Mouse (Mus musculus) embryonic facial prominence, embryonic 14.5 days (tissue): ENCODE measurements around the gene Nelfb. TPM values are rescaled to one million over a fixed set of nuclear protein-coding genes. Genes with fewer than 3 reads are reported as not detected.

ENCODE experiments used
- ATAC-seq: fragments of 200-750 bp; cut with Nextera tagmentation; 2 replicates; pipeline ENCODE4 v1.8.0; 2017; ENCODE audit warnings: low read depth, moderate number of reproducible peaks, moderate TSS enrichment
- DNase-seq: peaks from one replicate; pipeline ENCODE4 v3.0.0-alpha.2; 2015; ENCODE audit warnings: low spot score
- H3K27ac ChIP-seq: fragments of 300-500 bp; sonication (generic); replicated peaks from 2 replicates; pipeline ENCODE4 v1.5.1; 2014; ENCODE audit warnings: low read depth, mild to moderate bottlenecking, low read length, moderate library complexity
- H3K27me3 ChIP-seq: fragments of 300-500 bp; sonication (generic); replicated peaks from 2 replicates; pipeline ENCODE4 v1.6.1; 2014; ENCODE audit warnings: low read length; ENCODE audit not compliant: control insufficient read depth, insufficient read depth
- H3K36me3 ChIP-seq: fragments of 300-500 bp; sonication (generic); 2 replicates; pipeline ENCODE4 v1.6.1; 2014; ENCODE audit warnings: low read length, mixed read lengths; ENCODE audit not compliant: control insufficient read depth, insufficient read depth
- H3K4me1 ChIP-seq: fragments of 300-500 bp; sonication (generic); 2 replicates; pipeline ENCODE4 v1.6.1; 2014; ENCODE audit warnings: antibody characterized with exemption, low read length; ENCODE audit not compliant: control insufficient read depth, insufficient read depth
- H3K4me2 ChIP-seq: fragments of 300-500 bp; sonication (generic); 2 replicates; pipeline ENCODE4 v1.6.1; 2014; ENCODE audit warnings: low read depth, mild to moderate bottlenecking, low read length, moderate library complexity, mixed read lengths
- H3K4me3 ChIP-seq: fragments of 300-500 bp; sonication (generic); 2 replicates; pipeline ENCODE4 v1.5.1; 2014; ENCODE audit warnings: low read depth, mild to moderate bottlenecking, low read length
- H3K9ac ChIP-seq: fragments of 300-500 bp; sonication (generic); 2 replicates; pipeline ENCODE4 v1.6.1; 2014; ENCODE audit warnings: low read depth, mild to moderate bottlenecking, low read length, moderate library complexity, mixed read lengths
- H3K9me3 ChIP-seq: fragments of 300-500 bp; sonication (generic); 2 replicates; pipeline ENCODE4 v1.6.1; 2016; ENCODE audit warnings: low read length; ENCODE audit not compliant: control insufficient read depth
- whole genome bisulfite sequencing: fragments of 180-500 bp; shearing (Covaris S2); extraction: QIAGEN DNeasy Blood & Tissue Kit; methylation state at CpG from one replicate; pipeline ENCODE4 v1.1.7; 2014; 5-methylcytosine and 5-hydroxymethylcytosine counted together
- polyA plus RNA-seq: library from polyadenylated mRNA; unstranded; fragments of >200 nt; fragmentation: Nextera tagmentation; extraction: Ambion mirVana; gene quantifications from 2 replicates; pipeline ENCODE4 v1.2.1, GENCODE M21; 2014

Nelfb gene
- polyA plus RNA-seq, 1 experiment from 2014 or later, result 76.8 TPM

DNA sequence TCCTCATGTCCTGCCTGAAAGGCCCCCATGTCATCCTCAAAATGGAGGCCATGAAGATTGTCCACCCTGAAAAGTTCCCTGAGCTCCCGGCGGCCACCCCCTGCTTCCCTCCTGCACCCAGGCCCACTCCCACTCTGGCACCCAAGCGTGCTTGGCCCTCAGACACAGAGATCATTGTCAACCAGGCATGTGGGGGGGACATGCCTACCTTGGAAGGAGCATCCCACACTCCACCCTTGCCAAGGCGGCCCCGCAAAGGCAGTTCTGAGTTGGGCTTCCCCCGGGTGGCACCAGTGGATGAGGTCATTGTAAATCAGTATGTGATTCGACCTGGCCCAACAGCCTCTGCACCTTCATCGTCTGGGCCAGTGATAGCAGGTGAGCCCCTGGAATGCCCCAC, 32.1 kb upstream of the Nelfb start:
- DNase-seq (no peak), ATAC-seq (no peak)
- Histone ChIP-seq H3K9ac (no peak overlapping the region), H3K27me3 (peaks cover 13% of the 10 kb centered on the region), H3K4me3 (no peak overlapping the region), H3K36me3 (peaks cover 14% of the 10 kb centered on the region; the same call in 1 of the 2 replicates), H3K27ac (no peak overlapping the region), H3K9me3 (no peaks in the 10 kb centered on the region), H3K4me1 (peaks cover 15% of the 10 kb centered on the region), H3K4me2 (peak overlapping the region; percentile 96; the same call in 1 of the 2 replicates)
- whole genome bisulfite sequencing, result 73% methylated on average over 7 of the region's 8 CpGs

DNA sequence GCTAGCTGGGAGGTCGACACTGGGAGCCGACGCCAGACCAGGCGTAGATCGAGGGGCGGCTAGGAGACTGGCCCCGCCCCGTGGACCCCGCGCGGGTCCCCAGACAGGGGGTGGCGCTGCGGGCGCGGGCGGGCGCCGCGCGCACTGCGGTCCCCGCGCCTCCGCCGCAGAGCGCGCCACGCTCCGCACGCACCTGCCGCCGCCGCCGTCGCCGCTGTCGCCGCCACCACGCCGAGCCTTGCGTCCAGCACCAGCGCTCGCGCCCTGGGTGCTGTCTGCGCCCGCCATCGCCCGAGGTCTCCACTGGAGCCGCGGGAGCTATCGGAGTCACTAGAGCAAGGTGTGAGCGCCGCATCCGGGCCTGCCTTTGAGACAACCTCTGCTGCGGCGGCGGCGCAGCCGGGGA, 30.8 kb upstream of the Nelfb start, which contains the start of the genes Rnf208 and Cysrt1:
TSS of gene Rnf208 (plus strand) at position 155 of the 406 bp plus-strand sequence.
TSS of gene Cysrt1 (minus strand) at position 352 of the 406 bp plus-strand sequence.
- Histone ChIP-seq H3K4me2 (peak within 1 kb of the TSS; percentile 96), H3K4me3 (peak within 1 kb of the TSS; percentile 59), H3K9me3 (no peaks in the 10 kb centered on the region), H3K27ac (0 out of 2 replicates have a peak within 1 kb of the TSS, but pooled peaks have one; percentile 25), H3K36me3 (peaks cover 5% of the 10 kb centered on the region; the same call in 1 of the 2 replicates), H3K27me3 (peaks cover 13% of the 10 kb centered on the region), H3K9ac (peak within 1 kb of the TSS; percentile 65), H3K4me1 (peaks cover 15% of the 10 kb centered on the region)
- DNase-seq, result no peak
- peak; percentile 24; the same call in 1 of the 2 replicates for ATAC-seq
- WGBS, result 0% methylated on average over 1 of the region's 59 CpGs

DNA sequence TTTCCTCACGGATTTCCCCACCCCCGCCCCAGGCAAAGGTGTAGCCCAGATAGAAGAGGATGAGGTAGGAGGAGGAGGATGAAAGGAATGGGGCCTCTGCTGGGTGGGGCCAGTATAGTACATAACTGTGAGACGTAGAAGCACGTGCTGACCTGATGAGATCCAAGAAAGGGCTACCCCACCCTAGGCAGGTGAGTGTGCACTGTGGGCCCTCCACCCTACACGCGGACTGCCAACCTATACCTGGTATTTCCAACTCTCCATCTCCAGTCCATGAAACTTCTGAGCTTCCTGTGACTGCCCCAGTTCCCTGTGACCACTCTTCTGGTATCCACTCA, 30.1 kb upstream of the Nelfb start:
- no peak overlapping the region for H3K27ac ChIP-seq
- H3K4me3 ChIP-seq, result peak overlapping the region; percentile 59
- ATAC-seq (no peak), DNase-seq (no peak)
- H3K9me3 ChIP-seq, result no peaks in the 10 kb centered on the region
- H3K4me1 ChIP-seq, result peaks cover 15% of the 10 kb centered on the region
- WGBS, result 13% methylated on average over 6 of the region's 6 CpGs
- H3K9ac ChIP-seq, result no peak overlapping the region
- peaks cover 4% of the 10 kb centered on the region; the same call in 1 of the 2 replicates for H3K36me3 ChIP-seq
- peaks cover 13% of the 10 kb centered on the region for H3K27me3 ChIP-seq
- peak overlapping the region; percentile 96 for H3K4me2 ChIP-seq

DNA sequence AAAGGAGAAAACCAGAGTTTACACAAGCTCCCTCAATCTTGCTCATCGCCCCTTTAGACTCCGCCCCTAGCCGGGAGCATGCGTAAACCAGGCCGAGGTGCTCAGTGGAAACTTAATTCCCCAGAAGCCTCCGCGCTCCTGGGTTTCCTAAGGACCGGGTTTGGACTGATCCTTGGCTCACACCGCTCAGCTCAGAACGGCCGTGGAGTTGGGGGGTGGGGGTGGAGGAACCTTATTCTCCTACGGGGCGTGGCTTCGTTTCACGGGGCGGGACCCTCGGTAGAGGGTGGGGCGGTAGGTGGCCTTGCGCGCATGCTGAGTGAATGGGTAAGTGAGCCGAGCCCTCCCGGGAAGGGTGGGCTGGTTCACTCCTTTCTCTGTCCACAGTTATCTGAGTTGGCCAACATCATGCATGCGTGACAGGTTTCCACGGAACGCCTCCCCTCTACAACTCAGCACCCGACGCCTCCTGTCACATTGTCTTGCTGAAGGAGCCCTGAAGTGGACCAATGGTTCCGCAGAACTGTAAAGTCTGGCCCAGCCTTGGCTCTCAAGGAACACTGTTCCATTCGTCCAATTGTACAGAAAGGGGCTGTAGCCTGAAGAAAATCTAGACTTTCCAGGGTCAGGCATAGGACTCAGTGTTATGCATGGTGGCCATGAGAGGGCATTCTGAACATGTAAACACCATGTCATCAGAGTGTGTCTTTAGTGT, 29.6 kb upstream of the Nelfb start:
- Histone ChIP-seq H3K9me3 (no peaks in the 10 kb centered on the region), H3K9ac (peak overlapping the region; percentile 34; the same call in 1 of the 2 replicates), H3K4me1 (peaks cover 15% of the 10 kb centered on the region), H3K36me3 (no peaks in the 10 kb centered on the region), H3K4me3 (peak overlapping the region; percentile 59), H3K27ac (peak overlapping the region; percentile 42), H3K27me3 (peaks cover 13% of the 10 kb centered on the region), H3K4me2 (peak overlapping the region; percentile 96)
- 1% methylated on average over 23 of the region's 29 CpGs for WGBS
- DNase-seq (peak; percentile 94), ATAC-seq (peak; percentile 90)

DNA sequence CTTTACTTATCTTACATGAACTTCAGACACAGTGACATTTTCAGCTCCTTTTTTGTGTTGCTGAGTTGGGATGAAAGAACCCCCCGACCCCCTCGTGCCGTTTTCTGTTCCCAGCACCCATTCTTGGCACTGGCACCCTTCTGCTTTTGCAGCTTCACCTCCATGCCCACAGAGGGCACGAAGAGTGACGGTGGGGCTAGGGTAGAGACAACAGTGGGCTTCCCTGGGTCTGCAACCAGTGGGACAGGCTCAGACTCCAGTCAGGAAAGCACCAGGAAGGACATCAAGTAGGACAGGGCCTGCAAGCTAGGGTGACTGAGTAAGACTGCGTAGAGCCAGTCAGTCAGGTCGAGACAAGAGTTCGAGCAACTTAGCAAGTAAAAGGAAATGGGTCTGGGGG, 29.0 kb upstream of the Nelfb start:
- Histone ChIP-seq H3K4me2 (peak overlapping the region; percentile 96), H3K9me3 (no peaks in the 10 kb centered on the region), H3K27me3 (peaks cover 13% of the 10 kb centered on the region), H3K4me3 (peak overlapping the region; percentile 59), H3K27ac (peak overlapping the region; percentile 42), H3K4me1 (peaks cover 15% of the 10 kb centered on the region), H3K9ac (peak overlapping the region; percentile 34; the same call in 1 of the 2 replicates), H3K36me3 (no peaks in the 10 kb centered on the region)
- WGBS, result 53% methylated on average over 8 of the region's 8 CpGs
- peak; percentile 4; the same call in 1 of the 2 replicates for ATAC-seq
- DNase-seq, result no peak

DNA sequence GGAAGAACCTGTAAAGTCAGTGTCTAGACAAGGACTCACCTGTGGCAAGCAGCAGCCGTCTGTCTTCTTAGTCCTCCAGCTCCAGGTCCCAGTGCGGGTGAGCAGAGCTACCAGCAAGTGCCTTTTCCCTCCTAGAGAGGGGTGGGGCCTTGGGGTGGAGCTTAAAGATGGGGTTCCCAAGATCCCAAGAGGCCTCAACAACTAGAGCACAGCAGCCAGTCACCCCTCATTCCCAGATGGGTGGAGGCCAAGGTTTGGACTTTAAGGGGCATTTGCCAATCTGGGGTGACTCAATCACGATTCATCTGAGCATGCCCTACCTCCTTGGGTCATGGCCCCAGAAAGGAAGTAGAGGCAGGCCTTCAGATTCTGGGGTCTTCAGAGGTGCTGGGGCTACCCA, 28.5 kb upstream of the Nelfb start:
- ATAC-seq (no peak), DNase-seq (no peak)
- peaks cover 15% of the 10 kb centered on the region for H3K4me1 ChIP-seq
- no peaks in the 10 kb centered on the region for H3K36me3 ChIP-seq
- H3K9ac ChIP-seq, result no peak overlapping the region
- 68% methylated on average over 3 of the region's 3 CpGs for WGBS
- no peak overlapping the region for H3K27ac ChIP-seq
- H3K4me2 ChIP-seq, result no peak overlapping the region
- peaks cover 13% of the 10 kb centered on the region for H3K27me3 ChIP-seq
- H3K4me3 ChIP-seq, result no peak overlapping the region
- no peaks in the 10 kb centered on the region for H3K9me3 ChIP-seq

DNA sequence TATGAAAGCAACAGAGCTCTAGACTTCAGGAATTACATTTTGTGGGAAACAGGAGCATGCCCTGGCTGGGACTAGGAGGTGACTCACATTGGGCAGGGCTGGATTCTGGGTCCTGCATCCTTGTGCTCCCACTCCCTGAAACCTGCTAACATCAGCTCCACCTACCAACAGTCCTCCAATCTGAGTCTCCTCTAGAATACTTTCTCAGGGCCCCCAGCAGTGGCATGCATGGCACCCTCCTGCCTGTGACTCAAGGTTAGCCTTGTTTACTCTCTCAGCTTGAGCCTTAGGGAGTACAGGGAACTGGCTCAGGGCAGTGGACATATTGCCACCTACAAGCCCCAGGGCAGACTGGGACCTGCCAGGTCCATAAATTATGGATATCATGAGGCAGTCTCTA, 26.8 kb upstream of the Nelfb start:
- Histone ChIP-seq H3K4me1 (peaks cover 15% of the 10 kb centered on the region), H3K4me3 (no peak overlapping the region), H3K27ac (no peak overlapping the region), H3K36me3 (no peaks in the 10 kb centered on the region), H3K27me3 (peaks cover 13% of the 10 kb centered on the region), H3K9me3 (no peaks in the 10 kb centered on the region), H3K9ac (no peak overlapping the region), H3K4me2 (no peak overlapping the region)
- ATAC-seq, result no peak
- DNase-seq, result no peak

DNA sequence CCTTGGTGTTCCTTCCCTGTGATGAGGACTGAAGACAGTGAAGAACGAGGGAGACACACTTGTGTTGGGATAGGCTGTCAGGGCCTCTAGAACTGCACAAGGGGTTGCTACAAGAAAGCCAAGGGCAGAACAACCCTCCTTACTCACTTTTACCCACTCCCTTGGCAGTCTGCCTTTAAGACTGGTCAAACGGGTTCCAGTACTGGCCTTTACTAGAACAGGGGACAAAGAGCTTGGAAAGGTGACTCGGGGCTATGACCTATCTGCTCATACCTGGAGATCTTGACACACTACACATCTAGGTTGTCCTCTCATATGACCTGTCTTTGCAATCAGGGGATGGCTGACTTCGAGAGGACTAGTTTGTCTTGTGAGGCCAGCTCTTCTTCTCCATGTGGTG, 26.2 kb upstream of the Nelfb start:
- Histone ChIP-seq H3K4me2 (no peak overlapping the region), H3K4me1 (peaks cover 15% of the 10 kb centered on the region), H3K9me3 (no peaks in the 10 kb centered on the region), H3K27ac (no peak overlapping the region), H3K4me3 (no peak overlapping the region), H3K9ac (no peak overlapping the region), H3K36me3 (no peaks in the 10 kb centered on the region), H3K27me3 (peaks cover 10% of the 10 kb centered on the region)
- DNase-seq, result no peak
- ATAC-seq, result no peak
- WGBS, result 71% methylated on average over 4 of the region's 4 CpGs

DNA sequence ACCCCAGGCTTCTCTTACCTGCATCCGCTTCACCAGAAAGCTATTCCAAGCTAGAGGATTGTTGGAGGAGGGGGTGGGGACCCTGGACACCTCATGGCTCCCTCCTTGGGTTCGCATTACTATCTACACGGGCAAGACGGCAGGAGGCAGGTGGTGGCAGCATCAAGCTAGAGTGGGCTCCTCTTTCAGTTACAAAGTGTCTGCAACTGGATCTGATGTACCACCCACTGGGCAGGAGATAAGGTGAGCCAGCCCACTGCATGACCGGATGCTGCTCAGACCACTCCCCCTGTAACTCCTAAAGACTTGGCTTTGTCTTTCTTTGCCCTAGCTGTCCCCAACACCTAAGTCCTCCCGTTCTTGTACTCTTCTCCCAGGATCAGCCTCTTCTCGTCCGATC, 25.3 kb upstream of the Nelfb start, which contains the start of gene Rnf224:
TSS of gene Rnf224 (minus strand) at position 174 of the 400 bp plus-strand sequence.
- WGBS, result 31% methylated on average over 8 of the region's 8 CpGs
- Histone ChIP-seq H3K4me1 (peaks cover 12% of the 10 kb centered on the region), H3K9ac (no peak within 1 kb of the TSS), H3K27ac (no peak within 1 kb of the TSS), H3K36me3 (no peaks in the 10 kb centered on the region), H3K4me2 (no peak within 1 kb of the TSS), H3K27me3 (peaks cover 5% of the 10 kb centered on the region; the same call in 1 of the 2 replicates), H3K4me3 (no peak within 1 kb of the TSS), H3K9me3 (no peaks in the 10 kb centered on the region)
- DNase-seq, result no peak
- no peak for ATAC-seq
